Comparison of ENCODE assay signal across 20 mouse cellular contexts in the genomic region with DNA sequence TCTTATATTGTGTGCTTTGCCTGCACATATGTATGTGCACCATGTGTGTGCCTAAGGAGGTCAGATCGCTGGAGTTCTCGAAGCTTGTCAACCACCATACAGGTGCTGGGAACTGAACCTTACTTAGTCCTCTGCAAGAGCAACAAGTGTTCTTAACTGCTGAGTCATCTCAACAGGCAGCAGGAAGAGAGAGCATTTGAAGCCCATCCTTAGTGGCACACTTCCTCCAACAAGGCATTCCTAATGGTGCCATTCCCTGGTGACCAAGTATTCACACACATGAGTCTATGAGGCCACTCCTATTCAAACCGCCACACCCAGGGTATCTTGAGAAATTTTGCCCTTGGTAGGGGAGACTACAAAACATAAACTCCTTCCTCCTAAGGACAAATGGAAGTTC. TPM values are rescaled to one million over a fixed set of nuclear protein-coding genes. Genes with fewer than 3 reads are reported as not detected.
DNase-seq lines count a peak whose midpoint lies in the region; ATAC-seq and TF ChIP-seq lines count a peak whose summit lies in the region.
"Had no signal": no experiment of that assay in that cellular context is flagged by ENCODE, and none has a peak within 500 bp of the region (broad histone marks: within the 10 kb centered on the region; RNA-seq: fewer than 3 reads in every experiment).

No protein-coding gene starts in this region.

- WGBS in heart, embryonic 10.5 days: 89% methylated on average over 3 of the region's 3 CpGs

- no peak for DNase-seq in CH12.LX (ENCODE audit: extremely low read depth)
- DNase-seq in ES-CJ7 (ENCODE audit: low read depth, low spot score): peak; percentile 25
- peak; percentile 45 for DNase-seq in ZHBTc4 (ENCODE audit: low read depth, low spot score)
- no peak for DNase-seq in cerebellum, adult 11-12 months
- DNase-seq in heart, embryonic 10.5 days (ENCODE audit: low spot score): no peak
- DNase-seq: adrenal gland, postnatal 10 days; cerebellum, adult 2 months; cerebellum, postnatal 14 days; embryo, embryonic 11 days; gastrocnemius, postnatal 10 days; heart, adult 2 months; kidney, adult 18-20 months had no signal

- dilution Hi-C loops in CH12.LX (cut with MboI; ENCODE audit: extremely low pct_ligation_motif_present, extremely low pct_unique_long_range_greater_than_20kb, low sequenced_read_pairs): no loop called here

- no peak for TF ChIP-seq POLR2A in CH12.LX (IDR thresholded peaks at IDR 0.05; ENCODE audit: low read depth, low read length)

- no peak for TF ChIP-seq RAD21 in CH12.LX (IDR thresholded peaks at IDR 0.05; ENCODE audit: low read depth, low read length)

- TF ChIP-seq CTCF in CH12.LX (conservative IDR thresholded peaks at IDR 0.05 in 1 of 2, IDR thresholded peaks at IDR 0.05 in 1 of 2; ENCODE audit: low read depth in 2 of 2, low read length in 2 of 2): no peak

- H3K4me1 ChIP-seq in CH12.LX (ENCODE audit: control insufficient read depth in 1 of 2, insufficient read depth in 2 of 2): peaks cover 4 to 33% of the 10 kb centered on the region in 2 experiments; a peak in 3 of 4 replicates
- peaks cover 10% of the 10 kb centered on the region for H3K4me1 ChIP-seq in heart, embryonic 10.5 days
- H3K4me1 ChIP-seq: embryonic facial prominence, embryonic 15.5 days; hindbrain, embryonic 10.5 days; intestine, embryonic 15.5 days had no signal

- in situ Hi-C loops in CH12.LX (cut with MboI; ENCODE audit: low pct_ligation_motif_present, low pct_unique_long_range_greater_than_20kb, low sequenced_read_pairs): no loop called here

- peak; percentile 13; the same call in 1 of the 2 replicates for ATAC-seq in megakaryocyte progenitor cell, adult 5-6 weeks (replicated peaks; ENCODE audit: poor library complexity)
- ATAC-seq in megakaryocyte-erythroid progenitor cell, adult 5-6 weeks (replicated peaks; ENCODE audit: low FRiP score, low TSS enrichment, poor library complexity, severe bottlenecking): no peak
- ATAC-seq: forebrain, embryonic 14.5 days; intestine, embryonic 15.5 days had no signal

- no peak overlapping the region for H3K4me2 ChIP-seq in CH12.LX (ENCODE audit: insufficient read depth, low read depth, poor library complexity, severe bottlenecking)
- H3K4me2 ChIP-seq: embryonic facial prominence, embryonic 15.5 days; heart, embryonic 12.5 days; hindbrain, embryonic 14.5 days; intestine, embryonic 15.5 days had no signal

- H3K27ac ChIP-seq in CH12.LX (ENCODE audit: insufficient read depth, low read depth): no peak overlapping the region
- no peak overlapping the region for H3K27ac ChIP-seq in heart, embryonic 10.5 days
- H3K27ac ChIP-seq: embryonic facial prominence, embryonic 15.5 days; heart, adult 2 months; hindbrain, embryonic 10.5 days; hindbrain, embryonic 14.5 days; intestine, embryonic 15.5 days had no signal

- no peaks in the 10 kb centered on the region for H3K27me3 ChIP-seq in CH12.LX (replicated peaks)
- no peaks in the 10 kb centered on the region for H3K27me3 ChIP-seq in heart, embryonic 10.5 days (ENCODE audit: insufficient read depth, poor library complexity, severe bottlenecking)
- H3K27me3 ChIP-seq: embryonic facial prominence, embryonic 15.5 days; heart, embryonic 12.5 days; intestine, embryonic 15.5 days had no signal

- H3K4me3 ChIP-seq in CH12.LX (replicated peaks in 1 of 3; ENCODE audit: low read depth in 2 of 3, low read length in 2 of 3, poor library complexity in 1 of 3): no peak overlapping the region
- no peak overlapping the region for H3K4me3 ChIP-seq in heart, embryonic 10.5 days
- H3K4me3 ChIP-seq: embryonic facial prominence, embryonic 15.5 days; heart, adult 2 months; heart, embryonic 12.5 days; hindbrain, embryonic 10.5 days; intestine, embryonic 15.5 days had no signal

- H3K9ac ChIP-seq in CH12.LX (ENCODE audit: insufficient read depth, low read depth): no peak overlapping the region
- H3K9ac ChIP-seq: embryonic facial prominence, embryonic 15.5 days; heart, embryonic 12.5 days; hindbrain, embryonic 14.5 days; intestine, embryonic 15.5 days had no signal

- H3K36me3 ChIP-seq in CH12.LX (replicated peaks in 1 of 2; ENCODE audit: control insufficient read depth in 1 of 2, insufficient read depth in 1 of 2, low read length in 1 of 2): peaks cover 14 to 22% of the 10 kb centered on the region in 2 experiments
- peaks cover 25% of the 10 kb centered on the region for H3K36me3 ChIP-seq in heart, embryonic 10.5 days

- no peaks in the 10 kb centered on the region for H3K79me2 ChIP-seq in CH12.LX (replicated peaks; ENCODE audit: control insufficient read depth, extremely low read depth, insufficient read depth, poor library complexity, severe bottlenecking)

- no peaks in the 10 kb centered on the region for H3K9me3 ChIP-seq in CH12.LX (replicated peaks; ENCODE audit: low read length)
- no peaks in the 10 kb centered on the region for H3K9me3 ChIP-seq in heart, embryonic 10.5 days
- H3K9me3 ChIP-seq: embryonic facial prominence, embryonic 15.5 days; heart, embryonic 12.5 days; hindbrain, embryonic 10.5 days; intestine, embryonic 15.5 days had no signal

- no peak for TF ChIP-seq EP300 in CH12.LX (IDR thresholded peaks at IDR 0.05; ENCODE audit: low read length)

TF ChIP-seq in CH12.LX, 34 proteins besides CTCF, POLR2A, EP300 and RAD21:
- TF ChIP-seq MAFK (IDR thresholded peaks at IDR 0.05; ENCODE audit: insufficient replicate concordance, low read length): peak; percentile 70; the same call in 1 of the 2 replicates
- TF ChIP-seq KAT2A (IDR thresholded peaks at IDR 0.05; ENCODE audit: insufficient replicate concordance, low read length): no peak

RNA-seq across cellular contexts. Expression of gene Tbk1, which starts 44.4 kb away (rescaled TPM):
- 29.5 and 32.4 TPM in 2 replicates for total RNA-seq in CH12.LX (2012; rRNA removed)
- 46.0 and 49.5 TPM in 2 replicates for total RNA-seq in CH12.LX (2014; rRNA removed)
- polyA plus RNA-seq in CH12.LX (2012; ENCODE audit: insufficient read length, low read depth): 44.0 and 45.6 TPM in 2 replicates
- total RNA-seq in megakaryocyte progenitor cell, adult 5-6 weeks (2015): 36.9 and 39.3 TPM in 2 replicates
- total RNA-seq in megakaryocyte progenitor cell, adult 5-6 weeks (2017): 71.9 and 78.3 TPM in 2 replicates
- polyA plus RNA-seq in heart, embryonic 10.5 days (2016; fragmentation: Nextera tagmentation; extraction: Ambion mirVana): 28.1 and 31.4 TPM in 2 replicates
- 28.9 and 31.5 TPM in 2 replicates for total RNA-seq in megakaryocyte-erythroid progenitor cell, adult 5-6 weeks (2014; fragmentation: Nextera tagmentation)
- total RNA-seq in megakaryocyte-erythroid progenitor cell, adult 5-6 weeks (2017): 31.3 and 47.5 TPM in 2 replicates

Comparison
In these comparisons a context has a peak if more than half of its experiments do, and no peak if none do; other contexts are left out.
1. DNase-seq: peak in ES-CJ7 (single experiment) and ZHBTc4 (single experiment); none in CH12.LX (single experiment), cerebellum, adult 11-12 months (single experiment) and heart, embryonic 10.5 days (single experiment).